Mouse (Mus musculus): Measurements from ENCODE around the gene Syt12. TPM values are rescaled to one million over a fixed set of nuclear protein-coding genes. Genes with fewer than 3 reads are reported as not detected.

Syt12 gene
- total RNA-seq, 2 experiments from 2014 or later: 64.3 to 94.0 TPM

- no peak for DNase-seq (ENCODE audit: low spot score in 2 of 2)
These were observed 57.5 kb downstream of the Syt12 start for GRCm38 (mm10) chr19:4419711-4420110.

- peak in 1 of 2 experiments; percentile 14 for DNase-seq (ENCODE audit: low spot score in 2 of 2)
These were observed 59.5 kb downstream of the Syt12 start for GRCm38 (mm10) chr19:4417713-4418112.

- DNase-seq (ENCODE audit: low spot score in 2 of 2): peak; percentile 62 to 66
These were observed 60.1 kb downstream of the Syt12 start for GRCm38 (mm10) chr19:4417183-4417582.

GRCm38 (mm10) chr19:4414631-4415030 lies 62.6 kb downstream of the Syt12 start:
- no peak for DNase-seq (ENCODE audit: low spot score in 2 of 2)

GRCm38 (mm10) chr19:4409062-4409461 lies 68.2 kb downstream of the Syt12 start:
- DNase-seq (ENCODE audit: low spot score in 2 of 2): no peak

GRCm38 (mm10) chr19:4404840-4405239 lies 72.4 kb downstream of the Syt12 start:
- no peak for DNase-seq (ENCODE audit: low spot score in 2 of 2)

GRCm38 (mm10) chr19:4398959-4399358 lies 78.3 kb downstream of the Syt12 start:
- no peak for DNase-seq (ENCODE audit: low spot score in 2 of 2)

GRCm38 (mm10) chr19:4398630-4398948 lies 78.7 kb downstream of the Syt12 start:
- DNase-seq (ENCODE audit: low spot score in 2 of 2): no peak

GRCm38 (mm10) chr19:4397798-4398629 lies 79.2 kb downstream of the Syt12 start, which contains the start of gene Kdm2a:
Kdm2a (minus strand) TSS chr19:4398285.
- peak; percentile 60 to 67 for DNase-seq (ENCODE audit: low spot score in 2 of 2)

- DNase-seq (ENCODE audit: low spot score in 2 of 2): peak; percentile 89
These were observed 80.0 kb downstream of the Syt12 start for GRCm38 (mm10) chr19:4396998-4397797.

GRCm38 (mm10) chr19:4396081-4396997 lies 80.9 kb downstream of the Syt12 start:
- DNase-seq (ENCODE audit: low spot score in 2 of 2): peak; percentile 47 to 50

Other genes starting within 250 kb of the Syt12 start
- 10 to 100 TPM; 41.0 to 44.4 TPM for gene Pold4, start 245.5 kb downstream of the Syt12 start, total RNA-seq (2021)
- 10 to 100 TPM; 23.7 to 31.6 TPM for gene Ssh3, start 208.3 kb downstream of the Syt12 start, total RNA-seq (2021)
- gene Ankrd13d, start 194.3 kb downstream of the Syt12 start, total RNA-seq (2021): 1 to 10 TPM; 3.2 to 5.0 TPM
- gene Grk2, start 171.2 kb downstream of the Syt12 start, total RNA-seq (2021): 10 to 100 TPM; 55.9 to 62.9 TPM
- gene Kdm2a, start 79.2 kb downstream of the Syt12 start, total RNA-seq (2021): 100 to 1,000 TPM; 108 to 132 TPM
- gene Rhod, start 38.0 kb downstream of the Syt12 start, total RNA-seq (2021): 10 to 100 TPM; 19.1 to 25.8 TPM
- 100 to 1,000 TPM in 1 of 2 experiments, 10 to 100 TPM in 1; 42.0 to 133 TPM for gene 2010003K11Rik, start 21.1 kb upstream of the Syt12 start, total RNA-seq (2021)
- 100 to 1,000 TPM; 622 to 707 TPM for gene Pcx, start 33.0 kb upstream of the Syt12 start, total RNA-seq (2021)
- gene Lrfn4, start 138.2 kb upstream of the Syt12 start, total RNA-seq (2021): 1 to 10 TPM; 4.4 to 7.7 TPM
- gene Rce1, start 148.2 kb upstream of the Syt12 start, total RNA-seq (2021): 10 to 100 TPM; 34.1 to 38.1 TPM
- gene Gm960, start 221.2 kb upstream of the Syt12 start, total RNA-seq (2021): not detected
- 1 to 10 TPM in 1 of 2 experiments, under 1 TPM in 1; 0.58 to 1.3 TPM for gene Sptbn2, start 233.7 kb upstream of the Syt12 start, total RNA-seq (2021)